Mouse (Mus musculus) T-cell, adult 2 months (primary cell): ENCODE results near the gene Snap47.

Experiments
- DNase-seq: peaks from one replicate; pipeline ENCODE4 v3.0.0; 2022; ENCODE audit warnings: low spot score

Snap47 gene

DNA sequence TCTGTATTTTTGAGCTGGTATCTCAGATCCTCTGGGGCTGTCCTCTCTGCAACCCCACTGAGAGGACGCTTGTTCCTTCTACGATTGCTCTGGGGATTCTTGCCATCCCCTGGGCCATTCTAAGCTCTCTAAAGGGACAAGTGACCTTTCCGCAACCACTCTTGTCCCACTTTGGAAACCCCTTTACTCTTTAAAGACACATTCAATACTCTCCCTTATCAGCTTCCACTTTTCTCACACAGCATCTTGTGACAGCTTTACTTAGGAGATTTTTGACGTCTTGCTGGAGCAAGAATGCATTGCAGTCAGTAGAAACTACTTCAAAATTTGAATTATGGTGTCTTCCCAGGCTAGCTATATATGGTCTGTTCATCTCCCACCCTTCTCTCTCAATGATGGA lies at the start of gene Snap47:
Gene Snap47, minus strand, starts transcription at position 101 of the 400 bp plus-strand sequence.
- no peak for DNase-seq

DNA sequence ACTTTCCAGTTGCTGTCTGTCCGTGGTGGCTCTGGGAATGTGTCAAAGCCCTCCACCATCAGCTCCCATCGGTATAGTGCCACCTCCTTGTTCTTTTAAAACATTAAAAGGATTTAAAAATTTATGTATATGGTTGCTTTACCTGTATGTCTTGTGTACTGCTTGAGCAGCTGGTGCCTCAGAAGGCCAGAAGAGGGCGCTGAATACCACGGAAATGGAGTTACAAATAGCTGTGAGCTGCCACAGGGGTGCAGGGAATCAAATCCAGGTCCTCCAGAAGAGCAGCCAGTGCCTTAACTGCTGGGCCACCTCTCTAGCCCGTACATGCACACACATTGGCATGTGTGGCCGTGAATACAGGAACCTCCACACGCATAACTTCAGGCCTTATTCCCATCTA lies 46.8 kb upstream of the Snap47 start:
- no peak for DNase-seq

GRCm38 (mm10) chr11:59496672-59497310 lies 45.8 kb upstream of the Snap47 start:
- DNase-seq: no peak

DNA sequence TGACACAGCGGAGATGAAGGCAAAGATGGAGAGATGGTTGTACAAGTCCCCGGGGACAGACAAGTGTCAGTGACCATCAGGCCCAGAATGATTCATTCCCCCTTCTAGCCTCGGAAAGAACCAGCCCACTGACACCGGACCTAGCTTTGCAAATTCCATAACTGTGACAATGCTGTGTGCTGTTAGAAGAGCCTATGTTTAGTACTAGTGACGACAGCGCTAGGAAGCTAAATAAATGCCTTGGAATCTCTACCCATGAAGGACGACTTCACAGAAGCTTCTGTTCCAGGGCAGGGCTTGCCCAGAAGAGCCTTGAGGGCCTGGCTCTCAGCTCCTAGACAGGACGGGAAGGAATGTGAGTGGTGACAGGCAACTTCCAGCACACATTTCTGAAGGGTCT lies 35.2 kb upstream of the Snap47 start:
- no peak for DNase-seq

DNA sequence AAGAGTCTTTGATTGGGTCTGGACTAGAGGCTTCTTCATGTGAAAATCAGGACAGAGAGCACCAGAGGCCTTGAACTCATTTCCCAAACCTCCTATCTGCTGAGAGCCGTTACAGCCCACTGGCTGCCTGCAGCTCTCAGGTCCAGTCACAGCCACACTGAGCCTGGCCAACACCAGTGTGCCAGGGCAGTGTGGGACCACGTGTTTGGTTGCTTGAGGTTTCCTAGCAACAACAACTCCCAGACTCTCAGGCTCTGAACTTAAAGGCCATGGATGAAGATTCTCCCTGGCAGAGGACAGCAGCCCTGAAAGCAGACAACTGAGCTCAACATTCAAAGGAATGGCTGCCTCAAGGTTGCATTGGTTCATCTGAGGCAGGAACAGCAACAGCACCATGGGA lies 34.7 kb upstream of the Snap47 start:
- DNase-seq: no peak

DNA sequence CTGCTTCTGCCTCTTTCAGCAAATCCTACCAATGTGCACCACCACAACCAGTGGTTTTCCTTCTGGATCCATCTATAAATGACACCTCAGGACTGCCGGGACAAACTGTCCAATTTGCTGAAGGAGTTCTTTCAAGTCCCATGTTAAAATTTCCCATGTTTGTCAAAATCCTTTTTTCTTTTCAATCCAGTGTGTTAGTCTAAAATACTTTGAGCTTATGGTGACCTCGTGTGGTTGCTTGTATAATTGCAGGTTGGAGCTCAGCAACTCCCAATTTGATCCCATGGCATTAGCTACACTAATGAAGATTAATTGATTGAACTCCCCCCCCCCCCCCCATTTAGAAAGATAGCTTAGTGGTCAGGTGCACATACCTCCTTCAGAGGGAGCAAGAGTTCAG lies 32.2 kb upstream of the Snap47 start:
- DNase-seq: peak; percentile 35

DNA sequence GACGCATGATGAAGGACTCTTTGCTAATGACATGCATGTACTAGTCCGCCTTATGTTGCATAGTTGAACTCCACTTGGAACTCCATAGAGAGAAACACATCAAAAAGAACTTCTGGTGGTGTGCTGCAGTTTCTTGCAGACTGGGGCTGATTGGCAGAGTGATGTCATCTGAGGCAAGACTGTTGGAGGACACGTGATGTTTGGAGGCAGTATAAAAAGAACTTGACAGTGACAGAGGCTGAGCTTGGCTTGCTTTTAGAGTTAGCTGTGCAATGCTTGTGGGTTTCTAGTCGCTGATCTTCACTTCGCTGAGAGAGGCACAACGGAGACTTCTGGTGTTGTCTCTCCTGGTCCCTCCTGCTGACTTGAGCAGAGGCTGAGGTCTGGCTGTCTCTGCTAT lies 26.3 kb upstream of the Snap47 start:
- no peak for DNase-seq

DNA sequence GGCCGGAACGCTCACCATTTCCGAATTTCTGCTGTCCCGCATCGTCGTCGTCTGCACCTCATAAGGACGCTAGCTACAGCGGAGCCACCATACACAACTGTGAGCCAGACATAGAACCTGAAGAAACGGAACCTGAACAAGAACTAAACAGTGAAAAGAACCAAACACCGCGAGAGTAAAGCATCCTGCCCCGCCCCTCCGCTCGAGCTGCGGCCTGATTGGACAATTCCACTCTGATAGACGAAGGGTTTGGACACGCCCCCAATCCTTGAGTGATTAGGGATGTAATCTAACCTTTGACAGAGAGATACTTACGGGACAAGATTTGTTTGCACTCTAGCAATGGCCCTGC lies 21.3 kb upstream of the Snap47 start, which contains the start of gene Zfp867:
Gene Zfp867, minus strand, starts transcription at position 149 of the 352 bp plus-strand sequence.
- peak; percentile 85 for DNase-seq

- no peak for DNase-seq
Measured at GRCm38 (mm10) chr11:59471413-59472325, 20.7 kb upstream of the Snap47 start.

- DNase-seq: no peak
Measured at GRCm38 (mm10) chr11:59460459-59460858, 9.5 kb upstream of the Snap47 start.

- no peak for DNase-seq
Measured at GRCm38 (mm10) chr11:59458973-59459372, 8.0 kb upstream of the Snap47 start.

DNA sequence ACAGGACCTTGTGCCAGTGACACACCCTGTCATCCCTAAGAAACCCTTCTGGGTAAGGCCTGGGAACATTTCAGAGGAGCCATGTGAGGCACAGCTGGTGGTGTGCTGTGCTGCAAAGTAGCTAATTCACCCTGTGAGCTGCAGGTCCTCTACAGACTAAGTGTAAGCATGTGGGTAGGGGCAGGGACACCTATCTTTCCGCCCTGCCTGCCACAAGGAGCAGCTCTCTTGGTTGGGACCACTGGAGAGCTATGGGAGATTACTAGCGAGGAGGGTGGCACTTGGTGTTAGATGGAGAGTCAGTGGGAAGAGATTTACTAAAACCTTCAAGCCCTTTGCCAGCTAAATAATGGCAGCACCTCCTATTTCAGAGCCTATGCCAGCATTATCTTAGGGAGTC lies 5.9 kb upstream of the Snap47 start:
- no peak for DNase-seq

- DNase-seq: no peak
Measured at GRCm38 (mm10) chr11:59456346-59456745, 5.4 kb upstream of the Snap47 start.

GRCm38 (mm10) chr11:59450230-59450771 lies 685 bp downstream of the Snap47 start:
- DNase-seq: peak; percentile 59

DNA sequence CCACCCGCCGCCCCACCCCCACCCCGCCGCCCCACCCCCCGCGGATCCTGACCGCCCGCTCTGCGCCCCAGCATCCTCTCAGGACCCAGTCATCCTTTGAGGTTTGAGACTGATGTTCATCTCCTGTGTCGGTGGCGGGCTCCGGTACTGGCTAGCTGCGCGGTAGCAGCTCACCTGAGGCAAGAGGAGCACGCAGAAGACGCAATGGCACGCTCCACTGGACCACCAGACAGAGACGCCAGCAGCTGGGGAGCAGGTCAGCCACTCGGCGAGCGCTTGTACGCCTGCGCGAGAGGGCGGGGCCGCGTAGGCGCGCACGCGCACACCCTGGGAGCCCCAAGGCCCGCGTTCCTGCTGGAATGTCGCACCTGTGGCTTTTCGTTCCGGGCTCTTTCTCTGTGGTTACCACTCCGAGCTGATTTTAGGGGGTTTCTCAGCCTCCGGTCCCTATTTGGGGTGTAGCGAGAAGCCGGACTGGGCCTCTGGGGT lies 1.2 kb downstream of the Snap47 start, which contains the start of gene Jmjd4:
Gene Jmjd4, plus strand, starts transcription at position 305 of the 489 bp plus-strand sequence.
- peak; percentile 76 for DNase-seq

- no peak for DNase-seq
Measured at GRCm38 (mm10) chr11:59443102-59443501, 7.9 kb downstream of the Snap47 start.

- no peak for DNase-seq
Measured at GRCm38 (mm10) chr11:59437954-59438353, 13.0 kb downstream of the Snap47 start.

- no peak for DNase-seq
Measured at GRCm38 (mm10) chr11:59432261-59432660, 18.7 kb downstream of the Snap47 start.

GRCm38 (mm10) chr11:59429959-59430358 lies 21.0 kb downstream of the Snap47 start:
- no peak for DNase-seq

- DNase-seq: no peak
Measured at GRCm38 (mm10) chr11:59428057-59428660, 22.8 kb downstream of the Snap47 start.

- peak; percentile 90 for DNase-seq
Measured at GRCm38 (mm10) chr11:59425671-59426101, 25.3 kb downstream of the Snap47 start.

GRCm38 (mm10) chr11:59423010-59423588 lies 27.9 kb downstream of the Snap47 start:
- no peak for DNase-seq
